Mouse (Mus musculus) kidney, adult 2 months (tissue): Measurements from ENCODE around the gene Spag7. TPM values are rescaled to one million over a fixed set of nuclear protein-coding genes. Genes with fewer than 3 reads are reported as not detected.

ENCODE experiments used
- DNase-seq: peaks from one replicate; pipeline ENCODE4 v3.0.0; 2021
- H3K27ac ChIP-seq: fragments of 200-500 bp; 2 replicates; pipeline ENCODE4 v1.5.1; 2012; ENCODE audit warnings: low read depth, low read length, control low read depth, inconsistent platforms; ENCODE audit not compliant: insufficient read depth
- H3K27me3 ChIP-seq: fragments of 200-500 bp; replicated peaks from 2 replicates; pipeline ENCODE4 v1.6.1; 2012; ENCODE audit warnings: mild to moderate bottlenecking, moderate library complexity, low read length, inconsistent platforms; ENCODE audit not compliant: control insufficient read depth, insufficient read depth
- H3K36me3 ChIP-seq: fragments of 200-500 bp; 2 replicates; pipeline ENCODE4 v1.6.1; 2012; ENCODE audit warnings: mild to moderate bottlenecking, moderate library complexity, low read length, inconsistent platforms; ENCODE audit not compliant: control insufficient read depth, insufficient read depth
- H3K4me1 ChIP-seq: fragments of 200-500 bp; 2 replicates; pipeline ENCODE4 v1.6.1; 2011; ENCODE audit warnings: low read length; ENCODE audit not compliant: control insufficient read depth, insufficient read depth
- H3K4me3 ChIP-seq: fragments of 200-500 bp; 2 replicates; pipeline ENCODE4 v1.5.1; 2011; ENCODE audit warnings: mild to moderate bottlenecking, low read depth, low read length, control low read depth; ENCODE audit not compliant: insufficient read depth
- CTCF ChIP-seq: fragments of 200-500 bp; conservative IDR thresholded peaks from 2 replicates; pipeline ENCODE4 v1.5.1; 2011; ENCODE audit warnings: low read depth, mild to moderate bottlenecking, control low read depth, low read length, moderate library complexity, mixed read lengths; ENCODE audit not compliant: insufficient read depth, insufficient read length
- POLR2A ChIP-seq: fragments of 200-500 bp; IDR thresholded peaks from one replicate; pipeline ENCODE4 v1.6.1; 2011; ENCODE audit warnings: low read depth, low read length, control low read depth
- WGBS: fragments of 180-500 bp; shearing (Covaris S2); methylation state at CpG from one replicate; pipeline ENCODE4 v1.1.7; 2018; 5-methylcytosine and 5-hydroxymethylcytosine counted together
- polyA plus RNA-seq: library from polyadenylated mRNA; depleted of rRNA; stranded (reverse); fragments of >200 nt; gene quantifications from 2 replicates; pipeline ENCODE4 v1.2.3, GENCODE M21; 2012

Spag7 gene
- polyA plus RNA-seq, 1 experiment = 59.8 TPM

DNA sequence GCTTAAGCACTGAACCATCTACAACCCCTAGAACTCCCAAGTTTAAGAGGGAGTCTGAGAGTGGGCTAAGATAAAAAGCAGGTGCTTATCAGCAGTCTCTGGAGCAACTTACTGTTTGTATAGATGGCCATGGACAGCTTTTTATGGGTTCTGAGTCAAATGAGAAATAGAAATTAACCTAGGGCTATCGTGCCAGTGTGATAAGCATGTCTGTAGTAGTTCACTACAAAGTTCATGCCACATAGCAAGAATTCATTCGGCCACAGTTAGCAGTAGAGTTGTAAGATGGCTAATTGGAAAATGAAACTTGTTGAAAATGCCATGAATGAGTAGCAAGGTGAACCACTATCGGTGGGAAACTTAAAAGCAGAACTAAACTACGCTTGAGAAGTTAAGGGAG lies 20.7 kb downstream of the Spag7 start:
- Histone ChIP-seq H3K36me3 (peaks cover 10% of the 10 kb centered on the region), H3K27ac (no peak overlapping the region), H3K4me1 (peaks cover 24% of the 10 kb centered on the region), H3K27me3 (no peaks in the 10 kb centered on the region), H3K4me3 (no peak overlapping the region)
- WGBS = 56% methylated on average over 4 of the region's 4 CpGs
- no peak for DNase-seq
- TF ChIP-seq CTCF (no peak), POLR2A (no peak)

- peak; percentile 38 for DNase-seq
- Histone ChIP-seq H3K4me1 (peaks cover 22% of the 10 kb centered on the region), H3K27me3 (no peaks in the 10 kb centered on the region), H3K27ac (peak overlapping the region; percentile 98), H3K4me3 (peak overlapping the region; percentile 63), H3K36me3 (peaks cover 10% of the 10 kb centered on the region)
- 2% methylated on average over 28 of the region's 28 CpGs for WGBS
- TF ChIP-seq CTCF (no peak), POLR2A (no peak)
Observed at GRCm38 (mm10) chr11:70647716-70648420, 21.3 kb downstream of the Spag7 start.

DNA sequence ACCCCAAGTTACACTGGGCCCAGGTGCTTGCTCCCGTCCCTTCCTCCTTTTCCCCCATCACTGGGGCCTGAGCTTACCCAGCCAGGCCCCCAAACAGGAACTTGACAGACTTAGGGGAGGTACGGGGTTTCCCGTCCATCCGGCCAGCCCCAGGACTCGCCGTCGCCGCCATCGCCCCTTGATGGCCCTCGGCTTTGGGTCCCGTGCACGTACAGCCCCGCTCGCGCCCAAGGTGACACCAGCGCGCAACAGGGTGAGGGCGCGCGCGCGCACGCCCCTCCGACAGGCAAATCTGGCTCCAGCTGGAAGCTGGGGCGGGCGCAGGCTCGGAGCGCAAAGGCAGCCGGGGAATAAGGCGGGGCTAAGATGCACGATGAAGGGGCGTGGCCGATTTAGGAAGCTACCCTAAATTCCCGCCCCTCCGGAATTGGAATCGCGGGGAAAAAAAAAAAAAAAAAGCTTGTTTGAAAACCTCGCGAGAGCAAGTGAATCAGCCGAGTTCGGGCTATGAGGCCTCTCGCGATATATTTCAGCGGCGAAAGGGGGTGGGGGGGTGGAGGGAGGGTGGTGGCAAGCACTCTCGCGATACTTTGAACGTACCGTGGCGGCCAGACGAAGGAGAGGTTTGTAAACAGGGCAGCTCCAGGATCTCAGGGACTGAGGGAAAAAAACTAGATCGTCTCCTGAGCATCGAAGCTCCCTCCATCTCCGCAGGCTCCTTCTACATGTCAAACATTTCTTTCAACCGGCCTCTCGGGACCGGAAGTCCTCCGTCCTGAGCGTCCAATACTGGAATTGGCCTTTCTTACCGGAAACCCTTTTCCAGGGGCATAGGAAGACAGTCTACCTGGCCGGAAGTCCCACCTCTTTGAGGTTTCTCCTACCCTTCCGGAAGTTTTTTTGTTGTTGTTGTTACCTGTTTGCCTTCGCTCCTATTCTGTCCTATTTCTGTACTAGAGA lies 22.2 kb downstream of the Spag7 start, which contains the start of the genes Rnf167 and Slc25a11:
Gene Rnf167, plus strand, starts transcription at position 545 of the 960 bp plus-strand sequence.
Gene Slc25a11, minus strand, starts transcription at position 789 of the 960 bp plus-strand sequence.
- H3K4me1 ChIP-seq = peaks cover 16% of the 10 kb centered on the region
- peak within 1 kb of the TSS; percentile 98 for H3K27ac ChIP-seq
- no peaks in the 10 kb centered on the region for H3K27me3 ChIP-seq
- H3K4me3 ChIP-seq = peak within 1 kb of the TSS; percentile 75
- H3K36me3 ChIP-seq = peaks cover 10% of the 10 kb centered on the region
- no peak for TF ChIP-seq CTCF
- peak; percentile 67 for TF ChIP-seq POLR2A
- WGBS = under 1% methylated on average over 63 of the region's 63 CpGs
- DNase-seq = peak; percentile 99

DNA sequence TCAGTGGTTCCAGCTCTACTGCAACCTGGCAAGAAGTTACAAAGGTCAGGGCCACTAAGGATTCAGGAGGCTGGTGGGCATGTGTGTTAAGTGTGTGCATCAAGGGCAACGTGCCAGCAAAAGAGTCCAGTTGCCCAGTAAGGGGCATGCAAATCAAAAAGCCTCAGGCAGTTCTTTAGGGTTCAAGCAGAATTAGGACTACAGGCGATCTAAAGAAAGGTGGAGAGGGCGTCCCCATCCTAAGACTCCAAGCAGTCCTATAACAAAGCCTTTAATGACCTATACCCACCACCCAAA lies 23.0 kb downstream of the Spag7 start:
- no peaks in the 10 kb centered on the region for H3K27me3 ChIP-seq
- 4% methylated on average over 3 of the region's 3 CpGs for WGBS
- H3K36me3 ChIP-seq = peaks cover 10% of the 10 kb centered on the region
- H3K4me1 ChIP-seq = peaks cover 14% of the 10 kb centered on the region
- peak overlapping the region; percentile 94 for H3K27ac ChIP-seq
- peak overlapping the region; percentile 75 for H3K4me3 ChIP-seq
- DNase-seq = peak; percentile 61
- no peak for TF ChIP-seq POLR2A
- TF ChIP-seq CTCF = no peak

- peak overlapping the region; percentile 94; the same call in 1 of the 2 replicates for H3K27ac ChIP-seq
- peaks cover 14% of the 10 kb centered on the region for H3K4me1 ChIP-seq
- TF ChIP-seq CTCF (no peak), POLR2A (no peak)
- H3K27me3 ChIP-seq = no peaks in the 10 kb centered on the region
- DNase-seq = no peak
- 65% methylated on average over 12 of the region's 12 CpGs for WGBS
- H3K4me3 ChIP-seq = peak overlapping the region; percentile 75
- peaks cover 7% of the 10 kb centered on the region for H3K36me3 ChIP-seq
Observed at GRCm38 (mm10) chr11:70645461-70646258, 23.6 kb downstream of the Spag7 start.

DNA sequence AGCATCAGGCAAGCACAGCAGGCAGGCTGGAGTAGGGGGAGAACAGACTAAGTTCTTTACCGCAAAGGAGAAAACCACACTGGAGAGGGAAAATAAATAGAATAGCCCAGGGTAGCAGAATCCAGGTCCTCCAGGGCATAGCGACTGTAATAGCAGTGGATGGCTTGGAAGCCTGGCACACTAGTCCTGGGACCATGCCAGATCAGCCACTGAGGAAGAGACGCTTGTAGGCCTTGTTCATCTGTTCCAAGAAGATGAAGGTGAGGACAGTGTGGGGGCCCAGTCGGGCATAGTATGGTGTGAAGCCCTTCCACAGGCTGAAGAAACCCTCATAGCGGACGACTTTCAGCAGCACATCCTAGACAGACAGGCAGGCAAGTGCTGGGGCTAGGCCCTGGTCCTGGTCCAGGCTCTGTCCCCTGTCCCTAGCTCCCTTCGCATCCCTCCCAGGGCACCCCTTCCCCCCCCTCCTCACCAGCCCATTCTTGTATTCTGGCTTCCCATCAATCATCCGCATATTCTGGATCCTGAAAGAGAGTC lies 24.6 kb downstream of the Spag7 start:
- H3K36me3 ChIP-seq = peaks cover 4% of the 10 kb centered on the region
- WGBS = 94% methylated on average over 8 of the region's 8 CpGs
- peaks cover 14% of the 10 kb centered on the region for H3K4me1 ChIP-seq
- no peak overlapping the region for H3K4me3 ChIP-seq
- TF ChIP-seq POLR2A = no peak
- no peak for TF ChIP-seq CTCF
- no peak overlapping the region for H3K27ac ChIP-seq
- no peak for DNase-seq
- no peaks in the 10 kb centered on the region for H3K27me3 ChIP-seq
